Mouse (Mus musculus) left cerebral cortex, adult 8-10 months (tissue): ENCODE measurements around the gene Adamts7. TPM values are rescaled to one million over a fixed set of nuclear protein-coding genes. Genes with fewer than 3 reads are reported as not detected.

Experiments
- DNase-seq, 2 experiments: peaks; one replicate each; pipeline ENCODE4 v3.0.0; 2022; ENCODE audit warnings: low spot score in 2 of 2
- total RNA-seq, 4 experiments: library from RNA; stranded (reverse); gene quantifications; 2 replicates each; pipeline ENCODE4 v1.2.4; 2022

The Adamts7 gene
- total RNA-seq = under 1 TPM; 0.09 to 0.46 (median 0.31) TPM

DNA sequence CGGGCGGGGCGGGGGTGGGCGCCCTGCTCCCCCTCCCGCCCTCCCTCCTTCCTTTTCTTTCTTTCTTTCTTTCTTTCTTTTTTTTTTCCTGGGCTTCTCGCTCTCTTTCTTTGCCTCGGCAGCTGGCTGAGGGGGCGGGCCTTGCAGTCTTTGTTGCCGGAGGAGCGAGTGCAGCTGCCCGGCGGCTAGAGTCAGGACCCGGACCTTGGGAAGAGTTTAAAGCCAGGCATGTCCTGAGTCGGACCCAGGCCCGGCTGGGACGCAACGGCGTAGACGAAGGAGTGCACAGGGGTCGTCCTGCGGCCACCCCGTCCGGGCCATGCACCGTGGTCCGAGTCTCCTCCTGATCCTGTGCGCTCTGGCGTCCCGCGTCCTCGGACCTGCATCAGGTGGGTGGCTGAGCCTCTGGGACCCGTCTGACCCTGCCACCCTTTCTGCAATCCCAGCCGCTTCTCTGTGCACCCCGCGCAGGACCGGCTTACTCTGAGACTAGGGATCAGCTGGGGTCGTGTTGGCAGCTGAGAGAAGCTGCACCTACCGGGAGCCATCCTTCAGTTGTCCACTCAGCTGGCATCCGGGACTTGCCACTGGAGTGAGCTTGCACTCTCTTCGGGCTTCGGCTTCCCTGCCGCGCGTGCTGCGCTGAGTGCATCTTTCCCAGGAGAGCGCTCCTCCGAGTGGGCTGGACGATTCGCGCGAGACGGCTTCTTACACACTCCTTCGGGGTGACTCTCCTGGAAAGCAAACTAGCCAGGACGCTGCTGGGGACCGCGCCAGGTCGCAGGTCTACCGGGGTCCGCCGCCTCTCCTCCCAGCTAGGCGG lies at the start of gene Adamts7:
Gene Adamts7 (plus strand): TSS at position 144 of the 823 bp plus-strand sequence.
- no peak for DNase-seq

GRCm38 (mm10) chr9:90113151-90113550 lies 49.7 kb upstream of the Adamts7 start:
- no peak for DNase-seq

GRCm38 (mm10) chr9:90113651-90114566 lies 49.0 kb upstream of the Adamts7 start:
- peak; percentile 86 to 89 for DNase-seq

GRCm38 (mm10) chr9:90114567-90115307 lies 48.1 kb upstream of the Adamts7 start, which contains the start of gene Morf4l1:
TSS of gene Morf4l1 (minus strand) at chr9:90114774.
- peak; percentile 93 to 99 for DNase-seq

GRCm38 (mm10) chr9:90115308-90115700 lies 47.6 kb upstream of the Adamts7 start:
- no peak for DNase-seq

GRCm38 (mm10) chr9:90117234-90117633 lies 45.6 kb upstream of the Adamts7 start:
- no peak for DNase-seq

DNA sequence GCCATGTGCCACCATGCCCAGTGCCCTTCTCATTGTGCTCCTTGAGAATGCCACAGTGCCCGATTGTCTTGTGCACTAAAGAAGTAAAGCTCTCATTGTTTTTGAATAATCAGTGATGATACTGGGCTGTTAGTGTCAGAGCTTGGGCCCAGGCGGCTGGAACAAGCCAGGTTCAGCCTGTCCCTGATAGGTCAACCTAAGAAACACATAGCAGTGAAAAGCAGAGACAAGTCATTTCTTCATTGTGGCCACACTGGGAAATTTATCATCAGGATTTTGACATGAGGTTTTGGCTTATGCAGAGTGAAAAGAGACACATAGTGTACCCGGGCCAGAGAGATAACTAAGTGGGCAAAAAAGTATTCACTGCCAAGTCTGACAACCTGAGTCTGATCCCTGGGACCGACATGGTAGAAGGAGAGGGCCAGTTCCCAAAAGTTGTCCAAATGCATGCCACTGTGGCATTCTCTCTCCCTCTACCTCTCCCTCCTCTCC lies 40.6 kb upstream of the Adamts7 start:
- no peak for DNase-seq

- DNase-seq = no peak
Measured at GRCm38 (mm10) chr9:90124156-90124872, 38.6 kb upstream of the Adamts7 start.

DNA sequence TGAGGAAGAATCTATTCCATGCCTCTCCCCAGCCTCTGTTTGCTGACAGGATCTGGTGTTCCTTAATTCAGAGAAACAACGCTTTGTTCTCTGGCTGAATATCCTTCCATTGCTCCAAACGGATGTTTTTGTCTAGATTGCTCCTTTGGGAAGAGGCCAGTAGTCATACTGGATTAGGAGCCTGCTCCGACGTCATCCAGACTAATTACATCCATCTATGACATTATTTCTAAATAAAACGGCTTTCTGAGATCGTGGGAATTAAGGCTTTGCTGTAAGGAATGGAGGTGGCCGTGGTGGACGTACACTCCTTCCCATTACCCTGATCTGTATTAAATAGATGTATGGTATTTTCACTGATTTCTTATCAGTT lies 38.0 kb upstream of the Adamts7 start:
- DNase-seq = no peak

- DNase-seq = no peak
Measured at GRCm38 (mm10) chr9:90125416-90126099, 37.3 kb upstream of the Adamts7 start.

- DNase-seq = peak; percentile 61 to 87
Measured at GRCm38 (mm10) chr9:90126260-90127010, 36.4 kb upstream of the Adamts7 start.

DNA sequence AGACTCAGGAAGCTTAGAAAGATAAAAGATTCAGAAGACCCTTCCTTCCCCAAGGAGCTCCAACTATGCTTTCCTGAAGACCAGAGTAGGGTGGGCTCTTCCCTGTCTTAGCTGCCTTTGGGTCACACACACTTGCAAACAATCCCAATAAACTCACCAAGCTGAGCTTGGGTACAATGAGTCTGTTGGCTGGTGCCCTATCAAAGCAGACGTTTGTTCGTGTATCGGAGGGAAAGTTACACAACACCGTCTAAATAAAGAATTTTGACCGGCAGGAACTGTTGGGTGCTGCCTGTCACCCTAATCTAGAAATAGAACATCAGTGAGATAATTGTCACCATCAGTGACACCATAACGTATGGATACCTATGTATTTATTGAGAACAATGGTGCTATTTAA lies 35.7 kb upstream of the Adamts7 start:
- DNase-seq = no peak

GRCm38 (mm10) chr9:90128636-90129201 lies 34.1 kb upstream of the Adamts7 start:
- no peak for DNase-seq

DNA sequence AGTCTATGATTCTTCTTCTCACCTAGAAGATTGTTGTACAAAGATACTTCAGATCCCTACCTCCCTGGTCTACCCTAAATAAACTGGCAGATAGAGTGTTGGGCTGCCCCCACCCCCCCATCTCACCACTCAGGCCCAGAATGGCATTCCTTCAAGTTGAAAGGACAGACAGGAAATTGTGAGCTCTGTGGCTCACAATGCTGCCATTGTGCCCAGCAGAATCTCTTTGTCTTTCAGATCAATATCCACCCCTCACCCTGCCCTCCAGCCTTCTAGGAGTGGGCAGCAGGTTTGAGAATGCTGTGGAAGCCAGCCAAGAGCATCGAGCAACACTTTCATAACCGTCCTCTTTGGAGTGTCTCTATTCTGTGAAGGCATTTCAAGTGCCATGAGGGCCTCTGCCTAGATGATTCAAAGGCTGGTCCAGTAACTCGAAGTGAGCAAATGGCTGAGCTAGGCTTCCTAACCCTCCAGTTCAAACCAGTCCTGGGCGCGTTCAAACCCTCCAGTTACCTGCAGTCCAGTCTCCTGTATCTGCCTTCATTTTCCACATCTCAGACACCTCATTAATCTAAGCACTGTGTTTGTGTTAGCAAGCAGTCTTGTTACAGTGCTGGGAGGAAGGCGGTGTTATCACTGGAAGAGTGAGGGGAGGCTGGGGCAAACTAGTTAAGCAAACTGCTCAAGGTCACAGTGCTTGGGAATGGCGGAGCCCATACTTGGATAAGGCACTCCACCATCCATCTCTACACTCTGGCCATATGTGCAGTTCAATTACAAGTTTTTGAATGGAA lies 29.1 kb upstream of the Adamts7 start:
- DNase-seq = no peak

- DNase-seq = no peak
Measured at GRCm38 (mm10) chr9:90135466-90135865, 27.4 kb upstream of the Adamts7 start.

GRCm38 (mm10) chr9:90135963-90136677 lies 26.7 kb upstream of the Adamts7 start:
- DNase-seq = no peak

GRCm38 (mm10) chr9:90136678-90136965 lies 26.2 kb upstream of the Adamts7 start:
- DNase-seq = no peak

DNA sequence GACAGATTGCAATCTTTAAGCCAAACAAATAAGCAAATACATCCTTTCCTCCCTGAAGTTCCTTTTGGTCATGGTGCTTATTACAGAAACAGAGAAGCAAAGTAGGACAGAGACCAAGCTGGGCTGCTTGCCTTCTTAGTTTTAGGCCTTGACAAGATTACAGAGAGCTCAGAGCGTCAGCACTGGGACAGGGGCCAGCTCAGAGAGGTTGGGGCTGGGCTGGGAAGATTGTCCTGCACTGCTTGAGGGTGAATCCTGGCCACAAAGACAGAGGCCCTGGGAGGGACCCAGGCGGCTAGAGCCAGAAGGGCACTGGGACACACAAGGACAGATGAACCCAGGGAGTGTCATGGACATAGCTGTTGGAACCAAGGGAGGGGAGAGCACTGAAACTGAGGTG lies 17.1 kb upstream of the Adamts7 start:
- DNase-seq = no peak
